10 mouse cellular contexts compared by ENCODE assay signal in the genomic region with DNA sequence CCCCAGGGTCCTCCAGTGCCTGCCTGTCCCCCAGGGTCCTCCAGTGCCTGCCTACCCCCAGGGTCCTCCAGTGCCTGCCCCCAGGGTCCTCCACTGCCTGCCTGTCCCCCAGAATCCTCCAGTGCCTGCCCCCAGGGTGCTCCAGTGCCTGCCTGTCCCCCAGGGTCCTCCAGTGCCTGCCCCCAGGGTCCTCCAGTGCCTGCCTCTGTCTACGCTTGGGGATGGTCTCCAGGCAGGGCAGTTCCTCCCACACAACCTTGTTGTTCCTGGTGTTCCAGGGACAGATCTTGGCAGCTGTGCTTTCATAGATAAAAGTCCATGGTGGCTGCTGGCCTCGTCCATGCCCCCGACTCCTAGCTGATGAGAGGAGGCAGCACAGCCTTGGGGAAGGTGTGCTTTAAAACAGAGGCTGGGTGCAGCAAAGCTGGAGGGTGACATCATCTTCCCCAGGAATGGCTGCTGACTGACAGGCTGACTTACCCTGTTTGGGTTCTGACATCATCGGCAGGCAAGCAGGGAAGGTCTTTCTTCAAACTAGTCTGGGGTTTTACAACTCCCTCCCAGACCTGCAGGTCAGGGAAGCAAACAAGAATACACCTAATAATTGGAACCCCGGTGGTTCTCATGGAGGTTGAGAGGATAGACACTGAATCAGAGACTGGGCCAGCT. TPM values are rescaled to one million over a fixed set of nuclear protein-coding genes. Genes with fewer than 3 reads are reported as not detected.
DNase-seq lines count a peak whose midpoint lies in the region; ATAC-seq and TF ChIP-seq lines count a peak whose summit lies in the region.
"Had no signal": no experiment of that assay in that cellular context is flagged by ENCODE, and none has a peak within 500 bp of the region (broad histone marks: within the 10 kb centered on the region; RNA-seq: fewer than 3 reads in every experiment).

No protein-coding gene starts in this region.

- 25% methylated on average over 5 of the region's 5 CpGs for WGBS in forebrain, embryonic 13.5 days
- 48% methylated on average over 5 of the region's 5 CpGs for WGBS in limb, embryonic 13.5 days
- WGBS in lung, postnatal 0 days: 43% methylated on average over 5 of the region's 5 CpGs

- no peaks in the 10 kb centered on the region for H3K36me3 ChIP-seq in forebrain, embryonic 13.5 days (ENCODE audit: poor library complexity, severe bottlenecking)
- H3K36me3 ChIP-seq in limb, embryonic 13.5 days: no peaks in the 10 kb centered on the region
- no peaks in the 10 kb centered on the region for H3K36me3 ChIP-seq in lung, postnatal 0 days (ENCODE audit: insufficient read depth, low read length)

- TF ChIP-seq EP300 in lung, postnatal 0 days (IDR thresholded peaks at IDR 0.05): no peak

- TF ChIP-seq CTCF in lung, postnatal 0 days (IDR thresholded peaks at IDR 0.05): no peak

- H3K27me3 ChIP-seq in forebrain, embryonic 13.5 days: 0 out of 2 replicates have a peak, but pooled peaks cover 2% of the 10 kb centered on the region
- H3K27me3 ChIP-seq in limb, embryonic 13.5 days: no peaks in the 10 kb centered on the region; the same call in 1 of the 2 replicates
- 0 out of 2 replicates have a peak, but pooled peaks cover 6% of the 10 kb centered on the region for H3K27me3 ChIP-seq in lung, postnatal 0 days (replicated peaks; ENCODE audit: insufficient read depth, low read length)

- DNase-seq in retina, postnatal 1 day: peak; percentile 59
- no peak for DNase-seq in retina, embryonic 14.5 days (ENCODE audit: low spot score)
- DNase-seq in adrenal gland, postnatal 25 days: no peak
- DNase-seq in lung, postnatal 0 days (ENCODE audit: low spot score): no peak
- DNase-seq: adrenal gland, postnatal 10 days; kidney, postnatal 14 days; thymus, postnatal 4 days had no signal

- no peaks in the 10 kb centered on the region for H3K9me3 ChIP-seq in forebrain, embryonic 13.5 days (replicated peaks)
- no peaks in the 10 kb centered on the region for H3K9me3 ChIP-seq in limb, embryonic 13.5 days
- no peaks in the 10 kb centered on the region for H3K9me3 ChIP-seq in lung, postnatal 0 days (ENCODE audit: low read length)

- peak overlapping the region; percentile 30; the same call in 1 of the 2 replicates for H3K9ac ChIP-seq in forebrain, embryonic 13.5 days
- 0 out of 2 replicates have a peak overlapping the region, but pooled peaks have one; percentile 19 for H3K9ac ChIP-seq in limb, embryonic 13.5 days
- H3K9ac ChIP-seq in lung, postnatal 0 days (replicated peaks; ENCODE audit: low read depth): no peak overlapping the region

- no peak for ATAC-seq in forebrain, embryonic 13.5 days
- no peak for ATAC-seq in limb, embryonic 13.5 days (ENCODE audit: low FRiP score, low read depth)
- ATAC-seq in activated CD4-positive, CD25-positive, alpha-beta regulatory T cell, adult 4 months: no peak
- ATAC-seq in lung, postnatal 0 days: no peak

- no peak overlapping the region for H3K4me3 ChIP-seq in forebrain, embryonic 13.5 days
- no peak overlapping the region for H3K4me3 ChIP-seq in limb, embryonic 13.5 days
- H3K4me3 ChIP-seq in lung, postnatal 0 days (ENCODE audit: low read depth, low read length): no peak overlapping the region

- H3K4me1 ChIP-seq in forebrain, embryonic 13.5 days: peaks cover 83% of the 10 kb centered on the region
- H3K4me1 ChIP-seq in limb, embryonic 13.5 days: peaks cover 29% of the 10 kb centered on the region
- H3K4me1 ChIP-seq in lung, postnatal 0 days (ENCODE audit: insufficient read depth, low read depth, low read length): no peaks in the 10 kb centered on the region

- H3K27ac ChIP-seq in forebrain, embryonic 13.5 days: peak overlapping the region; percentile 92
- peak overlapping the region; percentile 15; the same call in 1 of the 2 replicates for H3K27ac ChIP-seq in limb, embryonic 13.5 days
- no peak overlapping the region for H3K27ac ChIP-seq in lung, postnatal 0 days (ENCODE audit: low read length)

- H3K4me2 ChIP-seq in forebrain, embryonic 13.5 days: peak overlapping the region; percentile 32
- H3K4me2 ChIP-seq in limb, embryonic 13.5 days (replicated peaks): no peak overlapping the region
- H3K4me2 ChIP-seq in lung, postnatal 0 days (replicated peaks; ENCODE audit: low read depth, low read length): no peak overlapping the region

RNA-seq across cellular contexts. Expression of a gene that starts 9.8 kb away (rescaled TPM):
- polyA plus RNA-seq in forebrain, embryonic 13.5 days (2015; fragmentation: Nextera tagmentation; extraction: Ambion mirVana): 15.3 and 17.5 TPM in 2 replicates
- 15.0 and 16.5 TPM in 2 replicates for polyA plus RNA-seq in limb, embryonic 13.5 days (2015; fragmentation: Nextera tagmentation; extraction: Ambion mirVana)
- polyA plus RNA-seq in activated CD4-positive, CD25-positive, alpha-beta regulatory T cell, adult 4 months (2017; shearing (Covaris generic)): under 1 TPM in 1 of 2 experiments, not detected in 1; 0.25 TPM
- 0.52 and 1.1 TPM in 2 replicates for total RNA-seq in adrenal gland, postnatal 25 days (2021)
- 0.19 and 0.24 TPM in 2 replicates for polyA plus RNA-seq in lung, postnatal 0 days (2015; fragmentation: Nextera tagmentation; extraction: Ambion mirVana)

RNA-seq across cellular contexts. Expression of a gene that starts 18.2 kb away (rescaled TPM):
- polyA plus RNA-seq in forebrain, embryonic 13.5 days (2015; fragmentation: Nextera tagmentation; extraction: Ambion mirVana): 19.7 and 20.9 TPM in 2 replicates
- 31.2 and 33.2 TPM in 2 replicates for polyA plus RNA-seq in limb, embryonic 13.5 days (2015; fragmentation: Nextera tagmentation; extraction: Ambion mirVana)
- 10 to 100 TPM; 12.1 to 16.7 TPM for polyA plus RNA-seq in activated CD4-positive, CD25-positive, alpha-beta regulatory T cell, adult 4 months (2017; shearing (Covaris generic))
- 41.0 and 41.5 TPM in 2 replicates for total RNA-seq in adrenal gland, postnatal 25 days (2021)
- polyA plus RNA-seq in lung, postnatal 0 days (2015; fragmentation: Nextera tagmentation; extraction: Ambion mirVana): 16.5 and 16.6 TPM in 2 replicates

Comparison
In these comparisons a context has a peak if more than half of its experiments do, and no peak if none do; other contexts are left out.
1. RNA of a gene that starts 9.8 kb away (polyA plus RNA-seq): 15.3 to 17.5 TPM in forebrain, embryonic 13.5 days and 15.0 to 16.5 TPM in limb, embryonic 13.5 days; 0.25 TPM in activated CD4-positive, CD25-positive, alpha-beta regulatory T cell, adult 4 months and 0.19 to 0.24 TPM in lung, postnatal 0 days; every median in the first group is over 10 times any median in the second.